Mouse (Mus musculus) hindbrain, embryonic 10.5 days (tissue): ENCODE data around the gene Dut. TPM values are rescaled to one million over a fixed set of nuclear protein-coding genes. Genes with fewer than 3 reads are reported as not detected.

Experiments
- DNase-seq: peaks from one replicate; pipeline ENCODE4 v3.0.0-alpha.2; 2017; ENCODE audit warnings: low spot score
- H3K27ac ChIP-seq: fragments of 300-500 bp; sonication (generic); 2 replicates; pipeline ENCODE4 v1.5.1; 2016; ENCODE audit warnings: mild to moderate bottlenecking, moderate library complexity
- H3K27me3 ChIP-seq: fragments of 300-500 bp; sonication (generic); 2 replicates; pipeline ENCODE4 v1.6.1; 2016; ENCODE audit warnings: mild to moderate bottlenecking; ENCODE audit not compliant: poor library complexity, insufficient read depth, severe bottlenecking
- H3K36me3 ChIP-seq: fragments of 300-500 bp; sonication (generic); 2 replicates; pipeline ENCODE4 v1.6.1; 2016; ENCODE audit warnings: mild to moderate bottlenecking, moderate library complexity
- H3K4me1 ChIP-seq: fragments of 300-500 bp; sonication (generic); replicated peaks from 2 replicates; pipeline ENCODE4 v1.6.1; 2016; ENCODE audit warnings: mild to moderate bottlenecking
- H3K4me3 ChIP-seq: fragments of 300-500 bp; sonication (generic); 2 replicates; pipeline ENCODE4 v1.5.1; 2016; ENCODE audit warnings: mild to moderate bottlenecking, moderate library complexity
- H3K9me3 ChIP-seq: fragments of 300-500 bp; sonication (generic); 2 replicates; pipeline ENCODE4 v1.6.1; 2016; ENCODE audit warnings: mild to moderate bottlenecking, moderate library complexity
- WGBS: fragments of 180-500 bp; shearing (Covaris S2); methylation state at CpG from one replicate; pipeline ENCODE4 v1.1.7; 2016; 5-methylcytosine and 5-hydroxymethylcytosine counted together
- polyA plus RNA-seq: library from polyadenylated mRNA; unstranded; fragments of >200 nt; fragmentation: Nextera tagmentation; extraction: Ambion mirVana; gene quantifications from 2 replicates; pipeline ENCODE4 v1.2.1, GENCODE M21; 2016

Dut gene
- 218 and 267 TPM in 2 replicates for polyA plus RNA-seq

GRCm38 (mm10) chr2:125247108-125247961, at the start of gene Dut:
Gene Dut (plus strand): TSS chr2:125247190.
- Histone ChIP-seq H3K27me3 (no peaks in the 10 kb centered on the region), H3K4me1 (peaks cover 32% of the 10 kb centered on the region), H3K4me3 (peak within 1 kb of the TSS; percentile 68), H3K36me3 (peaks cover 34% of the 10 kb centered on the region), H3K9me3 (no peaks in the 10 kb centered on the region), H3K27ac (peak within 1 kb of the TSS; percentile 95)
- DNase-seq: peak; percentile 97
- under 1% methylated on average over 96 of the region's 96 CpGs for WGBS

GRCm38 (mm10) chr2:125208894-125209596, 37.9 kb upstream of the Dut start:
- peaks cover 14% of the 10 kb centered on the region for H3K4me1 ChIP-seq
- DNase-seq: no peak
- WGBS: 86% methylated on average over 14 of the region's 14 CpGs
- H3K4me3 ChIP-seq: no peak overlapping the region
- H3K9me3 ChIP-seq: no peaks in the 10 kb centered on the region
- no peak overlapping the region for H3K27ac ChIP-seq
- no peaks in the 10 kb centered on the region for H3K36me3 ChIP-seq
- H3K27me3 ChIP-seq: no peaks in the 10 kb centered on the region

GRCm38 (mm10) chr2:125211831-125212510, 35.0 kb upstream of the Dut start:
- H3K4me1 ChIP-seq: peaks cover 14% of the 10 kb centered on the region
- no peak overlapping the region for H3K4me3 ChIP-seq
- WGBS: 64% methylated on average over 10 of the region's 10 CpGs
- H3K9me3 ChIP-seq: no peaks in the 10 kb centered on the region
- no peak overlapping the region for H3K27ac ChIP-seq
- DNase-seq: no peak
- no peaks in the 10 kb centered on the region for H3K27me3 ChIP-seq
- H3K36me3 ChIP-seq: no peaks in the 10 kb centered on the region

- peak; percentile 75 for DNase-seq
- 5% methylated on average over 3 of the region's 3 CpGs for WGBS
Observed at GRCm38 (mm10) chr2:125214592-125214991, 32.4 kb upstream of the Dut start.

GRCm38 (mm10) chr2:125217286-125217685, 29.7 kb upstream of the Dut start:
- WGBS: 88% methylated on average over 6 of the region's 6 CpGs
- H3K27ac ChIP-seq: no peak overlapping the region
- no peak for DNase-seq
- H3K27me3 ChIP-seq: no peaks in the 10 kb centered on the region
- peaks cover under 1% of the 10 kb centered on the region; the same call in 1 of the 2 replicates for H3K4me1 ChIP-seq
- no peaks in the 10 kb centered on the region for H3K36me3 ChIP-seq
- H3K9me3 ChIP-seq: no peaks in the 10 kb centered on the region
- H3K4me3 ChIP-seq: no peak overlapping the region

More at GRCm38 (mm10) chr2:125214592-125214991, 32.4 kb upstream of the Dut start:
- Histone ChIP-seq H3K27ac (no peak overlapping the region), H3K4me3 (no peak overlapping the region), H3K4me1 (peaks cover 14% of the 10 kb centered on the region), H3K9me3 (no peaks in the 10 kb centered on the region), H3K36me3 (no peaks in the 10 kb centered on the region), H3K27me3 (no peaks in the 10 kb centered on the region)

GRCm38 (mm10) chr2:125218566-125218965, 28.4 kb upstream of the Dut start:
- H3K27me3 ChIP-seq: no peaks in the 10 kb centered on the region
- H3K4me1 ChIP-seq: no peaks in the 10 kb centered on the region
- H3K4me3 ChIP-seq: no peak overlapping the region
- H3K36me3 ChIP-seq: no peaks in the 10 kb centered on the region
- no peak overlapping the region for H3K27ac ChIP-seq
- WGBS: 93% methylated on average over 1 of the region's 1 CpGs
- no peaks in the 10 kb centered on the region for H3K9me3 ChIP-seq
- no peak for DNase-seq

- 86% methylated on average over 3 of the region's 3 CpGs for WGBS
- DNase-seq: no peak
- H3K4me3 ChIP-seq: no peak overlapping the region
Observed at GRCm38 (mm10) chr2:125219268-125219667, 27.7 kb upstream of the Dut start.

GRCm38 (mm10) chr2:125221673-125222072, 25.3 kb upstream of the Dut start:
- no peak overlapping the region for H3K27ac ChIP-seq
- no peak for DNase-seq
- H3K36me3 ChIP-seq: no peaks in the 10 kb centered on the region
- no peaks in the 10 kb centered on the region for H3K4me1 ChIP-seq
- H3K4me3 ChIP-seq: no peak overlapping the region
- WGBS: 80% methylated on average over 1 of the region's 1 CpGs
- no peaks in the 10 kb centered on the region for H3K9me3 ChIP-seq
- H3K27me3 ChIP-seq: no peaks in the 10 kb centered on the region

More at GRCm38 (mm10) chr2:125219268-125219667, 27.7 kb upstream of the Dut start:
- no peaks in the 10 kb centered on the region for H3K27me3 ChIP-seq
- H3K36me3 ChIP-seq: no peaks in the 10 kb centered on the region
- H3K9me3 ChIP-seq: no peaks in the 10 kb centered on the region
- no peak overlapping the region for H3K27ac ChIP-seq
- no peaks in the 10 kb centered on the region for H3K4me1 ChIP-seq

- Histone ChIP-seq H3K36me3 (no peaks in the 10 kb centered on the region), H3K27me3 (no peaks in the 10 kb centered on the region), H3K4me1 (no peaks in the 10 kb centered on the region), H3K4me3 (no peak overlapping the region), H3K27ac (no peak overlapping the region), H3K9me3 (no peaks in the 10 kb centered on the region)
- WGBS: 89% methylated on average over 11 of the region's 11 CpGs
- DNase-seq: no peak
Observed at GRCm38 (mm10) chr2:125228472-125229409, 18.2 kb upstream of the Dut start.

- no peaks in the 10 kb centered on the region for H3K27me3 ChIP-seq
- H3K4me3 ChIP-seq: no peak overlapping the region
- H3K27ac ChIP-seq: no peak overlapping the region
- H3K4me1 ChIP-seq: no peaks in the 10 kb centered on the region
- WGBS: 90% methylated on average over 4 of the region's 4 CpGs
- DNase-seq: no peak
- H3K36me3 ChIP-seq: no peaks in the 10 kb centered on the region
- H3K9me3 ChIP-seq: no peaks in the 10 kb centered on the region
Observed at GRCm38 (mm10) chr2:125232183-125232582, 14.8 kb upstream of the Dut start.

- no peak for DNase-seq
- whole genome bisulfite sequencing: 89% methylated on average over 2 of the region's 2 CpGs
- Histone ChIP-seq H3K9me3 (no peaks in the 10 kb centered on the region), H3K27ac (no peak overlapping the region), H3K4me1 (no peaks in the 10 kb centered on the region), H3K27me3 (no peaks in the 10 kb centered on the region), H3K36me3 (no peaks in the 10 kb centered on the region), H3K4me3 (no peak overlapping the region)
Observed at GRCm38 (mm10) chr2:125233537-125233936, 13.5 kb upstream of the Dut start.

GRCm38 (mm10) chr2:125234049-125234448, 12.9 kb upstream of the Dut start:
- Histone ChIP-seq H3K36me3 (no peaks in the 10 kb centered on the region), H3K27ac (no peak overlapping the region), H3K4me3 (no peak overlapping the region), H3K27me3 (no peaks in the 10 kb centered on the region), H3K4me1 (no peaks in the 10 kb centered on the region), H3K9me3 (no peaks in the 10 kb centered on the region)
- 96% methylated on average over 2 of the region's 2 CpGs for WGBS
- DNase-seq: no peak
